Mouse (Mus musculus): ENCODE results near the gene Ralgps1. TPM values are rescaled to one million over a fixed set of nuclear protein-coding genes. Genes with fewer than 3 reads are reported as not detected.

The Ralgps1 gene
- polyA plus RNA-seq, 1 experiment from 2014 or later: 48.4 TPM

DNA sequence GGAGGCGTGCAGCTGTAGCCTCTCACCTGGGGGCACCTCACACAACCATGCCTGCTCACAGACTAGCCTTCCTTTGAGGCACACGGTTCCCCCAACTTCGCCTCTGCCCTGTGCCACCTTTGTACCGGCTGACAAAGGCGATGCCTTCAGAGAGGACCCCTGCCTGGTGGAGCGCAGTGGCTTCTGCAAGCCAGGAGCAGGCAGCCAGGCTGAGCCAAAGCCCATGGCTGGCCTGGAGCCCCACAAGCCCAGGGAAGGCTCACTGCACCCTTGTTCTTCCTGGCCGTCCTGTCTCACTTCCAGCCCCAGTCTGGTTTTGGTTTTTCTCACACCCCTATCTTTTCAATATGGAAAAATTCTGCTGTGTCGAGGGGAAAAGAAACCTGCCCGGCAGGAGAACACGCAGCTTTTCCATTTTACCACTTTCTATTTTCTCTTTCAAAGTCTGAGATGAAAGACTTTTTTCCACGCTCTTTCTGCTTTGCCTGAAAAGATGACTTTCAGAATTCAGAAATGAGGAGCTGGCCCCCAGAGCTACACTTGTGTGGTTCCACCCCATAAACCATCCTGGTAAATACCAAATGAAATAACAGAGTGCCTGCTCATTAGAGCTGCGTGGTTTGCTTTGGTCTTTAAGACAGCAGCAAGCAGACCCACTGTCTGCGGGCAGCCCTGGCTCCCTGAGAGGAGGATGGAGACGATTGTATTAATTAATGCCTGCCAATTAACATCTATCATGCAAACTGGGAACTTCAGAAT lies 191.9 kb downstream of the Ralgps1 start:
- peak overlapping the region; percentile 66 for H3K27ac ChIP-seq (ENCODE audit: low read length)
- WGBS: 35% methylated on average over 14 of the region's 14 CpGs
- no peaks in the 10 kb centered on the region for H3K36me3 ChIP-seq (ENCODE audit: control insufficient read depth, insufficient read depth, low read length)
- no peaks in the 10 kb centered on the region for H3K9me3 ChIP-seq (replicated peaks; ENCODE audit: control insufficient read depth, low read length, poor library complexity, severe bottlenecking)
- no peaks in the 10 kb centered on the region for H3K27me3 ChIP-seq (ENCODE audit: control insufficient read depth, insufficient read depth, low read depth, low read length)
- ATAC-seq: no peak
- H3K4me2 ChIP-seq (ENCODE audit: low read length): no peak overlapping the region
- H3K9ac ChIP-seq (ENCODE audit: low read depth, low read length): no peak overlapping the region; the same call in 1 of the 2 replicates
- peaks cover 30% of the 10 kb centered on the region for H3K4me1 ChIP-seq (ENCODE audit: control insufficient read depth, insufficient read depth, low read length)
- no peak overlapping the region for H3K4me3 ChIP-seq (ENCODE audit: low read depth, low read length)

- Histone ChIP-seq H3K4me1 (ENCODE audit: control insufficient read depth, insufficient read depth, low read length) (peaks cover 32% of the 10 kb centered on the region), H3K27me3 (ENCODE audit: control insufficient read depth, insufficient read depth, low read depth, low read length) (no peaks in the 10 kb centered on the region), H3K9me3 (replicated peaks; ENCODE audit: control insufficient read depth, low read length, poor library complexity, severe bottlenecking) (no peaks in the 10 kb centered on the region), H3K4me3 (ENCODE audit: low read depth, low read length) (no peak overlapping the region), H3K36me3 (ENCODE audit: control insufficient read depth, insufficient read depth, low read length) (peaks cover 3% of the 10 kb centered on the region; the same call in 1 of the 2 replicates), H3K27ac (ENCODE audit: low read length) (peak overlapping the region; percentile 66), H3K9ac (ENCODE audit: low read depth, low read length) (no peak overlapping the region; the same call in 1 of the 2 replicates), H3K4me2 (ENCODE audit: low read length) (no peak overlapping the region)
- 52% methylated on average over 11 of the region's 11 CpGs for WGBS
- ATAC-seq: peak; percentile 50
Observed at GRCm38 (mm10) chr2:33178243-33178932, 192.9 kb downstream of the Ralgps1 start.

DNA sequence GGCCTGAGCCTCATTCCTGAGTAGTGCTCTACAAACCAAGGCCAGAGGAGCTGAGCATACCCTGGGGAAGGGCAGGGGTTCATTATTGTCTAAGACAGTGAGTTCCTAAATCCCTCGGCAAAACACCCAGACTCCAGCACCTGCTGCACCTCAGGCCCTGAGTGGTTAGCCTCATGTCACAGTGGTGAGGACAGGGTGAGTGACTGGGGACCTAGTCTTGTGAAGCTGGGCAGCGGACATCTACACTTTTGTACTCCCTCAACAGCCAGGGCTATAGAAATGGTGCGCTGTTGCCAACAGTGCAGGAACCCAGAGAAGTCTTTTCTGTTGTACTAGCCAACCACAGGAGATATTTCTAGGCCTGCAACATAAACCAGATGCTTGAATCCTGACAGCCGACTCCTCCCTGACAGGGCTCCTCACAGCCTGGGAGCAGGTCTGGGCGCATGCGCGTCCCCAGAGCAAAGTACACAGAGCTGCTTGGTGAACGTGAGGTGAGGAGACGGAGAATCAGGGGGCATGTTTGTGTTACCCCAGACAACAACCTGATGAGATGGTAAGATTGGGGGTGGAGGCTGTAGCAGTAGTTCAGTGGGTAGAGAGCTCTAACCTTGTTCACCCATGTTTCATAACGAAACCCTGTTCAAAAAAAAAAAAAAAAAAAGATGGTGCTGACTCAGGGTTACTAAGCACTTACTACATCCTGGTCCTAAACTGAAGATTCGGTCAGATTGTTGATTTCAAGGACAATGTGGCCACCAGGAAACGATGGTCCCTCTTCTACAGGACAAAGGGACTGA lies 193.6 kb downstream of the Ralgps1 start:
- Histone ChIP-seq H3K4me2 (ENCODE audit: low read length) (no peak overlapping the region), H3K4me3 (ENCODE audit: low read depth, low read length) (no peak overlapping the region), H3K9me3 (replicated peaks; ENCODE audit: control insufficient read depth, low read length, poor library complexity, severe bottlenecking) (no peaks in the 10 kb centered on the region), H3K4me1 (ENCODE audit: control insufficient read depth, insufficient read depth, low read length) (peaks cover 32% of the 10 kb centered on the region), H3K36me3 (ENCODE audit: control insufficient read depth, insufficient read depth, low read length) (peaks cover 3% of the 10 kb centered on the region; the same call in 1 of the 2 replicates), H3K27ac (ENCODE audit: low read length) (no peak overlapping the region), H3K27me3 (ENCODE audit: control insufficient read depth, insufficient read depth, low read depth, low read length) (no peaks in the 10 kb centered on the region), H3K9ac (ENCODE audit: low read depth, low read length) (no peak overlapping the region)
- 87% methylated on average over 12 of the region's 12 CpGs for WGBS
- no peak for ATAC-seq

GRCm38 (mm10) chr2:33176921-33177320 lies 194.4 kb downstream of the Ralgps1 start:
- peaks cover 32% of the 10 kb centered on the region for H3K4me1 ChIP-seq (ENCODE audit: control insufficient read depth, insufficient read depth, low read length)
- no peak for ATAC-seq
- no peak overlapping the region for H3K4me2 ChIP-seq (ENCODE audit: low read length)
- H3K27me3 ChIP-seq (ENCODE audit: control insufficient read depth, insufficient read depth, low read depth, low read length): no peaks in the 10 kb centered on the region
- H3K9me3 ChIP-seq (replicated peaks; ENCODE audit: control insufficient read depth, low read length, poor library complexity, severe bottlenecking): no peaks in the 10 kb centered on the region
- peaks cover 10% of the 10 kb centered on the region for H3K36me3 ChIP-seq (ENCODE audit: control insufficient read depth, insufficient read depth, low read length)
- H3K27ac ChIP-seq (ENCODE audit: low read length): no peak overlapping the region
- 39% methylated on average over 2 of the region's 2 CpGs for WGBS
- H3K9ac ChIP-seq (ENCODE audit: low read depth, low read length): no peak overlapping the region
- H3K4me3 ChIP-seq (ENCODE audit: low read depth, low read length): no peak overlapping the region

- Histone ChIP-seq H3K27me3 (ENCODE audit: control insufficient read depth, insufficient read depth, low read depth, low read length) (no peaks in the 10 kb centered on the region), H3K9ac (ENCODE audit: low read depth, low read length) (no peak overlapping the region), H3K36me3 (ENCODE audit: control insufficient read depth, insufficient read depth, low read length) (peaks cover 13% of the 10 kb centered on the region), H3K4me3 (ENCODE audit: low read depth, low read length) (no peak overlapping the region), H3K27ac (ENCODE audit: low read length) (no peak overlapping the region), H3K4me1 (ENCODE audit: control insufficient read depth, insufficient read depth, low read length) (peaks cover 32% of the 10 kb centered on the region), H3K4me2 (ENCODE audit: low read length) (no peak overlapping the region), H3K9me3 (replicated peaks; ENCODE audit: control insufficient read depth, low read length, poor library complexity, severe bottlenecking) (no peaks in the 10 kb centered on the region)
- 39% methylated on average over 7 of the region's 7 CpGs for WGBS
- no peak for ATAC-seq
Observed at GRCm38 (mm10) chr2:33176516-33176915, 194.8 kb downstream of the Ralgps1 start.

GRCm38 (mm10) chr2:33173686-33174085 lies 197.6 kb downstream of the Ralgps1 start:
- ATAC-seq: no peak
- WGBS: 81% methylated on average over 7 of the region's 7 CpGs

DNA sequence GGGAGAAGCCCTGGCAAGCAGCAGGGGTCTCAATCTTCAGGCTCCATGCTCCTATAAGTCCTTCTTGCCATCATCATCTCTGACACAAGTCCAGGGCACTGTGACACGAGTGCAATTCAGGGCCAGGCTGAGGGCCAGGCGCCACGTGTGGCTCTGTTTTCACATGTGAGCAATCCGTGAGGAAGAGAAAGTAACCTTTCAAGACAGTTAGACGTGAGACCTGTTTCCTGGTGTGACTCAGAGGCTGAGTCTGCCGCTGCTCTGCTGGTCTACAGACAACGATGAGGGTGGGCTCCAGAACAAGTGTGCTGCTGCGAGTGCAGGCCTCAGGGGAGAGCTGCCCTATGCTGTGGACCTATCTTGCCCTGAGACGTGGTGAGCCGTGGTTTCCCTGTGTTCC lies 198.2 kb downstream of the Ralgps1 start:
- H3K27ac ChIP-seq (ENCODE audit: low read length): no peak overlapping the region
- H3K4me2 ChIP-seq (ENCODE audit: low read length): no peak overlapping the region
- no peak overlapping the region for H3K9ac ChIP-seq (ENCODE audit: low read depth, low read length)
- WGBS: 84% methylated on average over 10 of the region's 10 CpGs
- no peaks in the 10 kb centered on the region for H3K9me3 ChIP-seq (replicated peaks; ENCODE audit: control insufficient read depth, low read length, poor library complexity, severe bottlenecking)
- ATAC-seq: no peak
- H3K4me3 ChIP-seq (ENCODE audit: low read depth, low read length): no peak overlapping the region
- no peaks in the 10 kb centered on the region for H3K27me3 ChIP-seq (ENCODE audit: control insufficient read depth, insufficient read depth, low read depth, low read length)
- H3K36me3 ChIP-seq (ENCODE audit: control insufficient read depth, insufficient read depth, low read length): peaks cover 18% of the 10 kb centered on the region
- peaks cover 9% of the 10 kb centered on the region for H3K4me1 ChIP-seq (ENCODE audit: control insufficient read depth, insufficient read depth, low read length)

More at GRCm38 (mm10) chr2:33173686-33174085, 197.6 kb downstream of the Ralgps1 start:
- H3K9me3 ChIP-seq (replicated peaks; ENCODE audit: control insufficient read depth, low read length, poor library complexity, severe bottlenecking): no peaks in the 10 kb centered on the region
- no peak overlapping the region for H3K9ac ChIP-seq (ENCODE audit: low read depth, low read length)
- no peak overlapping the region for H3K4me3 ChIP-seq (ENCODE audit: low read depth, low read length)
- no peaks in the 10 kb centered on the region for H3K27me3 ChIP-seq (ENCODE audit: control insufficient read depth, insufficient read depth, low read depth, low read length)
- H3K4me2 ChIP-seq (ENCODE audit: low read length): no peak overlapping the region
- H3K4me1 ChIP-seq (ENCODE audit: control insufficient read depth, insufficient read depth, low read length): peaks cover 15% of the 10 kb centered on the region
- no peak overlapping the region for H3K27ac ChIP-seq (ENCODE audit: low read length)
- peaks cover 16% of the 10 kb centered on the region for H3K36me3 ChIP-seq (ENCODE audit: control insufficient read depth, insufficient read depth, low read length)

DNA sequence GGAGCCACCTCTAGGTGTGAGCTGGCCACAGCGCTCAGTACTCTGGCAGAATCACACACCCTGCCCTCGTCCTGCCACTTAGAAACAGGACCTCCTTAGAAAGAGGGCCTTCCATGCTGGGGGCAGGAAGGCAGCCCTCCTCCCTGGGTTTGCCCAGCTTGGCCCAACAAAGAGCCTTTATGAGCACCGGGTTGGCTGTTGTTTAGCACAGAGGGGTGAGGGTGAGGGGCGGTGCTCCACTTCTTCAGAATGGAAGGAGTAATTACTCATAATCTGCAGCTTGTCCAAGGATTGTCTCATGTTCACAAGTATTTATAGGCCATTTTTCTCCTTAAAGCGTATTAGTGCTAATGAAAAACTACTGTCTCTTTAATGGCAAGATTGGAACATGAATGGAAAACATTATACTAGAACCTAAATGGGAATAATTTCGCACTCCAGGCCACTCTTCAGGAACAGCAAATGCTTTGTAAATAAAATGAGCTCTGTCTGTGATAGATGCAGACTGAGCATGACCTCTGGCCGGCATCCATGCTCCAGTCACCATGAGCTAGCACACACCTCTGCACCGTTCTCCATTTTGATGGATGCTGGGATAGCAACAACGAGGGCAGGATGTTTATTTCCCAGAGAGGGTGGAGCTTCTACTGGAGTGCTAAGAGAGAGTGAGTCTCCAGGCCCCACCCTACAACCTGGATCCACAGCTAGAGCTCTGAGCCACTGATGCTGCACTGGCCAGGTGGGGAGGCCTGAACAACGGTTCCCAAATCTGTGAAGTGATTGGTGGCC lies 200.3 kb downstream of the Ralgps1 start:
- 63% methylated on average over 10 of the region's 10 CpGs for WGBS
- Histone ChIP-seq H3K4me1 (ENCODE audit: control insufficient read depth, insufficient read depth, low read length) (peaks cover 3% of the 10 kb centered on the region; the same call in 1 of the 2 replicates), H3K27me3 (ENCODE audit: control insufficient read depth, insufficient read depth, low read depth, low read length) (no peaks in the 10 kb centered on the region), H3K9ac (ENCODE audit: low read depth, low read length) (no peak overlapping the region), H3K36me3 (ENCODE audit: control insufficient read depth, insufficient read depth, low read length) (peaks cover 23% of the 10 kb centered on the region), H3K27ac (ENCODE audit: low read length) (no peak overlapping the region), H3K9me3 (replicated peaks; ENCODE audit: control insufficient read depth, low read length, poor library complexity, severe bottlenecking) (no peaks in the 10 kb centered on the region), H3K4me3 (ENCODE audit: low read depth, low read length) (no peak overlapping the region), H3K4me2 (ENCODE audit: low read length) (no peak overlapping the region)
- ATAC-seq: no peak

Measured in midbrain, embryonic 16.5 days (tissue).